Mouse (Mus musculus) cortical plate, adult 2 months (tissue): ENCODE data around the gene Pgd.

ENCODE experiments used
- CTCF ChIP-seq: fragments of 200-500 bp; IDR thresholded peaks from 2 replicates; pipeline ENCODE4 v1.5.1; 2011; ENCODE audit warnings: mild to moderate bottlenecking, control low read depth, low read length; ENCODE audit not compliant: insufficient read depth; ENCODE audit errors: extremely low read depth
- POLR2A ChIP-seq: fragments of 200-500 bp; IDR thresholded peaks from 2 replicates; pipeline ENCODE4 v1.6.1; 2011; ENCODE audit warnings: mild to moderate bottlenecking, low read length, control low read depth; ENCODE audit not compliant: insufficient read depth; ENCODE audit errors: extremely low read depth

- peak; percentile 79 for TF ChIP-seq POLR2A
- no peak for TF ChIP-seq CTCF
Measured at GRCm38 (mm10) chr4:149103875-149104561, 62.6 kb downstream of the Pgd start, which contains the start of gene Dffa.
